Mouse (Mus musculus) kidney, adult 18-20 months (tissue): ENCODE data around the gene Cdsn.
"Not testable (repeated sequence)": the region's sequence is repeated elsewhere in the genome, so short reads cannot be mapped to it uniquely, and the experiment has no call there.

Source experiments
- DNase-seq: peaks from one replicate; pipeline ENCODE4 v3.0.0; 2021

Cdsn gene

DNA sequence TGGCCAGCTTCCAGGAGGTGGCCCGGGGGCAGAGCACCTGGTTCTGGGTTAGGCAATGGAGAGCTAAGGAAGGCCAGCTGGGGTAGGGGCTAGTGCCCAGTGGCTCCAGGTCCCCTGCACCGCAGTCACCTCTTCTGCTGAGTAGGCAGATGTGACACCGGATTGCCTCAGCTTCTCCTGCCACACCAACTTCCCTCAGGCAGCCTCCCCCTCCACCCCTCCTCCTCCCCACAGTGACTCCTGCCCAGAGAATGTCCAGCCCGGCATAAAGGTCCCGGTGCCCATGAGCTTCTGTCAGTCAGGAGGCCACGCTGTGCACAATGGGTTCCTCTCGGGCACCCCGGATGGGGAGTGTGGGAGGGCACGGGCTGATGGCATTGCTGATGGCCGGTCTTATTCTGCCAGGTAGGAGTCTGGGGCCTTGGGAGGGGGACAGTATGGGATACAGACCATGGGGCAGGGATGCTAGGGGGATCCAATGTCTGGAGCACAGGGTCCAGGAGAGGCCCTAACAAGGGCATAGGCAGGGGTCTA lies at the start of gene Cdsn:
Gene Cdsn, plus strand, starts transcription at position 248 of the 534 bp plus-strand sequence.
- no peak for DNase-seq

DNA sequence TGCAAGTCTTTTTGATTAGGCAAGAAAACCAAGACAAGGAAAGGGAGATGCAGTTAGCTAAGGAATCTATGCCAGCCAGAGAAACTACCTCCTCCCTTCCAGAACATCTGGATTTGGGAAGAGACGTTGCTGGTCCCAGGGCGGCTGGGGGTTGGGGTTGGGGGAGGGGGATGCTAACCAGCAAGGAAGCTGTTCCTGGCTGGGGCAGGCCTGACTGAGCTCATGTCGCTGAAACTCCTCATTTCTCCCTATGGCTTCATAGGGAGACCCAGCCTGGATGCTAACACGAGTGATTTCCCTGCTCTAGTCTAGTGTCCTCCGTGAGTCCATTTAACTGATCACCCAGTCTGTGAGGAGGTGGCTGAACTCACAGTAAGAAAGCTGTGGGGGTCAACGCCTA lies 49.7 kb upstream of the Cdsn start:
- DNase-seq = no peak

DNA sequence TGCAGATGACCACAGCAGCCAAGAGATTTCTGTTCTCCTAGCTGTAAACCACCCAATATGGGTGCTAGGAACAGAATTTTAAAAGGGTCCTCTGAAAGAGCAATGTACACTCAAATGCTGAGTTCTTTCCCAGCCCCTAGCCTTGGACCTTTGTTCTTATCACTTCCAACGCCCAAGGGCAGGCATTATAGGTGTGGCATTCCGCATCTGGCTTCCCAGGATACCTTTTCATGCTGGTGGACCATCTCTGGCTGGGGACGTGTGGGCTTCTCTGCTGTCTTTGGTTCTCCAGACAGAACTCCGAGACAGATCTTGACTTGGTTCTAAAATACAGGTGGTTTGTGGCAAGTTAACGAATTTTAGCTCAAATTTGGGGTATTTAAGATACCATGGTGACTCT lies 49.2 kb upstream of the Cdsn start:
- no peak for DNase-seq

DNA sequence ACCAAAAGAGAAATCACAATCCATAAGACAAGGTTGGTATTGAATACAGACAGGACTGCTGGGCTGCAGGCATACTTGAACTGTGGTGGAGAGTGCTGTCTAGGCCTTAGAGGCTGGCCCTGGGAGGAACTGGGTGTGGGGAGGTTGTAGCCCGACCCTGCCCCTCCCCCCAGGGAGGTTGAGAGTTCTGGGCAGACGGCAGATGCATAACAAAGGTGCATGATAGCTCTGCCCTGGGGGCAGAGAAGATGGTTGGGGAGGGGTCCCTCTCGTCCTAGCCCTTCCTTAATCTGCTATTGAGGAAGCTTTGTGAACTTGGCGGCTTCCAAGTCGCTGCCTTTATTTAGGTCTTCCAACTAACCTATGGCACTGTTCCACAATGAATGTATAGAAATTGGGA lies 48.1 kb upstream of the Cdsn start:
- no peak for DNase-seq

DNA sequence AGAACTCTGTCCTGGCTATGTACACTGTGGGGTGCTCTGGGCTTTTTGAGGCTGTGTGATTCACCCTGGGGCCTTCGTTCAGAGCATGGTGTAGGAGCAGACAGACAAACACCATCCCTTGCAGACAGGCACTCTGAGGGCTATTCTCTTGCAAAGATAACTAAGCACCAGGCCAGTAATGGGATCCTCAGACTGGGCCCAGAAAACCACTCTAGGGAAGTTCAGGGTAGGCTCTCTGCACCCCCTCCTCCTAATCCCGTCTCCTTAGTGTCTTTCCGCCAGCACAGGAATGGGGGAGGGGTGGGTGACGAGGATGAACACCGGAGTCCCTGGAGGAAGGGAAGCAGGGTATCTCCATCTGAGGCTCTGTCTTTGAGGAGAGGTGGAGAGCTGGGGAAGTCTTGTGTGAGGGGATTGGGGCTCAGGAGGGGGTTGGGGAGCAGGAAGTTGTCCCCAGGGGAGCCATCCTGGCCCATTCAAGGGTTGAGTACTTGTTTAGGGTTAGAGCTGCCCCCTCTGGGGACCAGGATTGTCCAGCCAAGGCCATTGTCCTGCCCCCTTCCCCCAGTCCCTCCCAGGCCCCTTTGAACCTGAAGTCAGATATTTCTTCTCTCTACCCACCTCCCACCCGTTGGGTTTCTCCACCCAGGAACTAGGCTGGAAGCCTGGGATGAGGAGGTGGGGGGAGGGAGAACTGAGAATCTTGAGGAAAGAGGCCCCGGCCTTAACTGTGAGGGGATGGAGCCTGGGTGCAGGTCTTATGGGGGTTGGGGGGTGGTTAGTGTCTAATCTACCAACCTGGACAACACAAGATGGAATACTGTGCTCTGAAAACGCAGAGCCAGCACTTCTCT lies 47.1 kb upstream of the Cdsn start:
- DNase-seq = no peak

DNA sequence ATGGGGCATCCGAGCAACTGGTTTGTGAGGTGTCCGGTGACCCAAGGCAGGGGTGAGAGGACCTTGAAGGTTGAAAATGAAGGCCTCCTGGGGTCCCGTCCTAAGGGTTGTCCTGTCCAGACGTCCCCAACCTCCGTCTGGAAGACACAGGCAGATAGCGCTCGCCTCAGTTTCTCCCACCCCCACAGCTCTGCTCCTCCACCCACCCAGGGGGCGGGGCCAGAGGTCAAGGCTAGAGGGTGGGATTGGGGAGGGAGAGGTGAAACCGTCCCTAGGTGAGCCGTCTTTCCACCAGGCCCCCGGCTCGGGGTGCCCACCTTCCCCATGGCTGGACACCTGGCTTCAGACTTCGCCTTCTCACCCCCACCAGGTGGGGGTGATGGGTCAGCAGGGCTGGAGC lies 46.2 kb upstream of the Cdsn start, which contains the start of gene Pou5f1:
Gene Pou5f1, plus strand, starts transcription at position 243 of the 400 bp plus-strand sequence.
- no peak for DNase-seq

DNA sequence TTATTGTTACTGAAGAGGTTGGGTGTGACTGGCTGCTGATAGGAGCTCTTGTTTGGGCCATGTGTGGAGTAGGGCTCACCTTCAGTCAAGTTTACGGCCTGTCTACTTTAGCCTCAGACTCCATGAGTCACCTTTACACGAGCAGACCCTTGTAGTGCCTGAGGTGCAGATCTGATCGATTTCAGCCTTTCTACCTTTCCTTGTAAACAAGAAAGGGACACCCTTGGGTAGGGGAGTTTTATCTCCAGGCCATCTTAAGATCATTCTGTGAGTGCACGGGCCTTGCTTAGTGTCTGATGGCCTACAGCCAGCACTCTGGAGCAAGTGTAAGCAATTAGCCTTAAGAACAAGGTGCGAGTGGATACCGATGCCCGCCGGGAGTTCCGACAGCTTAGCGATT lies 45.0 kb upstream of the Cdsn start:
- DNase-seq = no peak

DNA sequence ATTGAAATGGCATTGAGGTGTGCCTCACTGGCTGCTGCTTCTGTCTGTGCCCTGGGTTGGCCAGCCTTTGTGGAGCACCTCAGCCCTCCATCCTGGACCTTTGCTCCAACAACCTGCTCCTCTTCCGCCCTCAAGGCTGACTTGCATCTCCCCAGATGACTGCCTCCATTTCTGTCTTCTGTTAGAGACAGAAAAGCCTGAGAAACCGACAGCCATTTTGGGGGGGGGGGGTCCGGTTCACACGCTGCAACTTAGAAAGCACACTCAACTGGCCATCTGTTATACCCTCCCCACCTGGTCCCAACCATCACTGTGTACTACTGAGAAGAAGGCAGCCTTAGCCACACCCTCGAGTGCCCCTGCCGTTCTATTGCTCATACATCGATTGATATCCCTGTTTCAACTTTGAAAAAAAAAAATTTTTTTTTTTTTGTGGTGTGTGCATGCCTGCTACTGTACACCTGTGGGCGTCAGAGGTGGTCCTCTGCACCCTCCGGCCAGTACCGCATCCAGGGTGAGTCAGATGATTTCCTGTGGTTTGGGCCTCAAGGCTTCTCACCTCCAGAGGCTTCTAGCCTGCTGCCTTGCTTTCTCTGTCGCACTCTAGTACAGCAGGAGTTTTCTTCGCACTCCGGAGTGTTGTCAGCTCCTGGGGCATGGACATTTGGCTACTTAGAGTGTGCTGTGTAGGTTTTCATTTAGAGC lies 44.2 kb upstream of the Cdsn start:
- DNase-seq = no peak

DNA sequence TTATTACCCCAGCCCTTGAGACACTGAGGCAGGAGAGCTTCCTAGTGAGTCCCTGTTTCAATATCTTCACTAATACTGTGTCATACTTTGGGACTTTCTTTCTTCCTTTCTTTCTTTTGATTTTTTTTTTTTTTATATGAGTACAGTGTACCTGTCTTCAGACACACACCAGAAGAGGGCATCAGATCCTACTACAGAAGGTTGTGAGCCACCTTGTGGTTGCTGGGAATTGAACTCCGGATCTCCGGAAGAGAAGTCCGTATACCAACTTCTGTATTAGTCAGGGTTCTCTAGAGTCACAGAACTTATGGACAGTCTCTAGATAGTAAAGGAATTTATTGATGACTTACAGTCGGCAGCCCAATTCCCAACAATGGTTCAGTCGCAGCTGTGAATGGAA lies 43.6 kb upstream of the Cdsn start:
- not testable (repeated sequence) for DNase-seq

DNA sequence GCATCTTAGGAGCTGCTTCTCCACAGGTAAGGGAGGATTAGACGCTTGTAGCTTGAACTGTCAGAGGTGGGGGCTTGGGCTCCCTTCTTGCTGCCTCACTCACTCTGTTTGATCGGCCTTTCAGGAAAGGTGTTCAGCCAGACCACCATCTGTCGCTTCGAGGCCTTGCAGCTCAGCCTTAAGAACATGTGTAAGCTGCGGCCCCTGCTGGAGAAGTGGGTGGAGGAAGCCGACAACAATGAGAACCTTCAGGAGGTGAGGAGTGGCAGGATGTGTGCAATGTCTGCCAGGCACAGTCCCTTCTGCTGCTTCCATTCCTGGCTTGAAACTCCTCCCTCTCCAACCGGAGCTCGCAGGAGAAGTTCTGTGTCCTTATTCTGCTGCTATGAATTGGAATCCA lies 42.6 kb upstream of the Cdsn start:
- DNase-seq = no peak

DNA sequence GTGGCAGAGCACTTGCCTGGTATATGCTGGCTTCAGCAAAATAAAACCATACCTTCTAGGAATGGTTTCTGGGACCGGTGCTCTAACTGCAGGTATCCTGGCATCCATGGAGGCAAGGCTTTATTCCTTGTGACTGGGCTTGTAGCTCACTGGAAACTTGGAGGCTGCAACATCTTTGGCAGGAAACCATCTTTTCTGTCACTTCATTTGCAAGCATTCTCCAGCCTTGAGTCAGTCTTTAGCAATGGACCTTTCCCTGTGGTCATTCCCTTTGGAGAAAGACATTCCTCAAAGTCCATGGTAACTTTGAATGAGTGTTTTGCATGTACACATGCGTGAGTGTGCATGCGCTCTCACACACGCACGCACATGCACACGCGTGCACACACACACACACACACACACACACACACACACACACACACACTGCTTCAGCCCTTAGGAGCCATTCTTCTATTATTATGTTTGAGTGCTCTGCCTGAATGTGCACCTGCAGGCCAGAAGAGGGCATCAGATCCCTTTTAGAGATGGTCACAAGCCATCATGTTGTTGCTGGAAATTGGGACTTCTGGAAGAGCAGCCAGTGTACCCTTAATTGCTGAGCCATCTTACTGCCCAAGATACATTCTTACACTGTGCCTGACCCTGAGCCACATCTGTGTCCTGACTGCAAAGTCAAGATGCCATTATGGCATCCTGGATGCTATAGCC lies 38.9 kb upstream of the Cdsn start:
- DNase-seq = no peak

DNA sequence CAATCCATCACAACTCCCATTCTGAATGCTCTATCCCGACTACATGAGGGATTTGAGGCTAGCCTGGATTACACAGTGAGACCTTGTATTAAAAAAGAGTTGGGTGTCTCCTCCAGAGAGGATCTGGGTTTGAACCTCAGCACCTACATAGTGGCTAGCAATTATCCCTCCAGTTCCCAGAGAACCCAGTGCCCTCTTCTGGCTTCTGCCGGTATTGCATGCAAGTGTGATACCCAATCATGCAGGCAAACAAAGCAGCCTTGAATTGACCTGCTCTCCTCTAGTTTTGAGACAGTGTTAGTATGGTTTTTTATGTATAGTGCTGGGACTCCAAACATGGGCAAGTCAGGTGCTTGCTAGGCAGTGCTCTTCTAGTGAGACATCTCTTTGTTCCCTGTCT lies 38.0 kb upstream of the Cdsn start:
- DNase-seq = peak; percentile 83

DNA sequence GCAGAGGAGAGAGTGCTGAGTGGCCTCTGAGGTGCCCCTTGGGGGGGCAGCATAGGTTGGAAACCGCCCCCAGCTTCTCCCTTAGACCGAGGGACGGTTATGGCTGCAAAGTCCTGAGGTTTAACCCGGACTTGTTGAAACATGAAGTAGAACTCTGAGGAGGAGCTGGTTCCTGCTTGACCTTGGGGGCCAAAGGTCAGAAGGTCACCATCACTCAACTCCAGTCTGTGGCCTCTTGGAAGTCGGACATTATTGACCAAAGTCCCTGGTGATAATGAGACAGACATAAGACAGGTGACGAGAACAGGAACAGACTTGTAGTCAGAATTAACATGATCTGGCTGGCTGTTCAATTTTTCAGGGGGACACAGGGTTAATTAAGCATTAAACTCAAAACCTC lies 37.2 kb upstream of the Cdsn start:
- no peak for DNase-seq

DNA sequence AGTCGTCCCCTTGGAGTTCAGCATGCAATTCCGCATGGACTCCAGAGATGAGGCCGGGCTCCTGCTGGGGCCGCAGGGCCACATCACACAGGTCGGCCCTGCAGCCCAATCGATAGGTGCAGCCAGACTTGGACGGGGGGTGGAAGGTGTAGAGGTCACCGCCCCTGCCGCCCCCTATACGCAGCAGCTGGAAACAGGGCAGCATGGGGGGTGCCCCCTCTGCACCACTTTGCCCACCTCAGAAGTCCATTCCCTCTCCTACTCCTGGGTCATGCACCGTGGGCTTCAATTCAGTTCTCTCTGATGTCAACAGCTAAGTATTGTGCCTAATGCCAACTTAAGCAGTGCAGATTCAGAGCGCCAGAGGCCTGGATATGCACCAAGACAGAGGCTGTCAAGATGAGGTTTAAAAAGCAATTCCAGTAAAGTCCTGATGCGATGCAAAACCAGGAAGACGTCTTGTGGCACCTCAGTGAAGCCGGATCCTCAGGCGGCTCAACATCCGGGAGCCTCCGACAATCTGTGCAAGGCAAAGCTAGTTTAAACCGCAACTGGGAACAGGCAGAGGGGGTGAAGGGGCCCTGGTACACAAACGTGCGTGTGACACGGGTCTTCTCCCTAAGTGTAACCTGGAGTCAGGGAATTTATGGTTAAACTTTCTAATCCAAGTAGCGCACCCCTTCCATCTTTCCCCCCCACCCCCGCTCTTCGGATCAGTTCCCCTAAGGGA lies 35.9 kb upstream of the Cdsn start:
- DNase-seq = no peak

DNA sequence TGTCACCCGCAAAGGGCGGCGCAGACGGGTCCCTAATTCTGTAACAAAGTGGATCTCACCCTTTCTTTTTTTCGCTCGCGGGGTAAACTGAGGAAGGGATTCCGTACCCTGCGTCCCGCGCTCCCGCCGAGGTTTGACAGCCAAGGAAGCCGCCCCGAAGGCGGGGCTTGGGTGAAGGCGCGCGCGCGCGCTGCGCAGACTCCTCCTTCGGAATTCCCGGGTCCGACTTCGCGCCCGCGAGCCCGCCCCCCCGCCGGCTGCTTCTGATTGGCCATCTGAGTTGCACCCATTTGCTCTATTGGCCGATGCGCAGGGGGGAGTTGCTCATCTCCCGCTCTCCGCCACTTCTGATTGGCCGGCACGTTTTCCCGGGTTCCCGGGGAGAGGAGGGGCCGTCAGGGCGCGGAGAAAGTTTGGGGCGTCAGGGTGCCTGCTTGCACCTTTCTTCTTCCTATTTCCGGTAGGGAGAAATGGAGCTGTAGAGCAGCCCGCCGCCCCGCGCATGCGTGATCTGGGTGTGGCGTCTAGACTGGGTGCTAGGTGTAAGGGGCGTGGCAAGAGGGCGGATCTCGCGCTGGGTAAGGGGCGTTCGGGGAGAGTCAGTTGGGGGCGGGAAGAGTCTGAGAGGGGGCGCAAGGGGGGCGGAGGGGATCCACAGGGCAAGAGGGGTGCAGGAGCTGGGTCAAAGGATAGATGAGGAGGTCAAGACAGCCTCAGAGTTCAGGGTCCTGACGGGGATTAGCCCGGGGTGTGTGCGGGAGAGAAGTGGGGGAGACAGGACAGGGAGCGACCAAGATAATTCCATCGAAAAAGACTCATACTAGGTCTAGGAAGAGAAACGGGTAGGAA lies 35.1 kb upstream of the Cdsn start, which contains the start of the genes Tcf19 and Cchcr1:
Gene Tcf19, minus strand, starts transcription at position 173 of the 849 bp plus-strand sequence.
Gene Cchcr1, plus strand, starts transcription at position 449 of the 849 bp plus-strand sequence.
- peak; percentile 95 for DNase-seq

DNA sequence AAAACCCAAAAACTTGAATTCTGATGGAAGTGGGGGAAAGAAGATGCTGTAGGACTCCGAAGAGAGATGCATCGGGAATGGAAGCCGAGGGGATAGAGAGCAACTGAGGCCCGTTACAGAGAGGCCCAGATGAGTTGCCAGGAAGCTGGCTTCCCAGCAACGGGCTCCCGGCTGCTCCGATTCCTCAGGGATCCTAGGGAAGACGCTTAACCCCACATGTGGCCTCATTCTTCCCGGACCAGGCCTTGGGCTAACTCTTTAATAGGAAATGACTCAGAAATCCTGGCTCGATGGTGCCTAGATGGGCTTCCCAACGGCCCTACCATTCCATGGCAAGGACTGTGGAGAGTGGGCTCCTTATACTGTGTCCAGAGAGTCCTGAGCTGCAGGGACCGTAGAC lies 34.4 kb upstream of the Cdsn start:
- DNase-seq = no peak

DNA sequence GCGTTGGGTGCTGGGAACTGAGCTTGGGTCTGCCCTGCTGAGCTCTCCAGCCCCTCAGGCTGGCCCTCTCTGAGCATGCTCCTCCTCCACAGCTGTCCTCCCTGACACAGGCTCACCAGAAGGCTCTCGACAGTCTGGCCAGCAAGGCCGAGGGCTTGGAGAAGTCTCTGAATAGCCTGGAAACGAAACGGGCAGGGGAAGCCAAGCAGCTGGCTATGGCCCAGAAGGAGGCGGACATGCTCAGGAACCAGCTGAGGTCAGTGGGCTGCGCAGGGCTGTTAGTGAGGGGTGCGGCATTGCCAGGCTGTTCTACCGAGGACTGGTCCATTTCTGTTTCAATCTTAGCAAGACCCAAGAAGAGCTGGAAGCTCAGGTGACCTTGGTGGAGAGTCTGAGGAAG lies 27.6 kb upstream of the Cdsn start:
- no peak for DNase-seq

DNA sequence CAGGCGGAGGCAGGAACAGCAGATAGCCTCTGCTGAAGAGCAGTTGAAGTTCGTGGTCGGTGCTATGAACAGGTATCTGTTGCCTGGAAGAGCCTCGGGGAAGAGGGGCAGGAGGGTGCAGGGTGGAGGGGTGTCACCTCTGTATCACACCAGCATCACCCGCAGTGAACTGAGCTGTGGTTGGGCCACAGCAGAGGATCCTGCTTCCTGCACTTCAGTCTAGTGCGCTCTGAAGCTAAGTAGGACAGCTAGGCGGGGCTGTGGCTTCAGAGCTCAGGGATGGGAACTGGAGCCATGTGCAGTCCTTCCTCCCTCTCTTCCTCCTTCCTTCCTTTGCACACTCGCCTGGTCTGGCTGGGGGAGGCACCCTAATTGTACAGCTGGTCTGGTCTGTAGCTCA lies 25.3 kb upstream of the Cdsn start:
- no peak for DNase-seq

DNA sequence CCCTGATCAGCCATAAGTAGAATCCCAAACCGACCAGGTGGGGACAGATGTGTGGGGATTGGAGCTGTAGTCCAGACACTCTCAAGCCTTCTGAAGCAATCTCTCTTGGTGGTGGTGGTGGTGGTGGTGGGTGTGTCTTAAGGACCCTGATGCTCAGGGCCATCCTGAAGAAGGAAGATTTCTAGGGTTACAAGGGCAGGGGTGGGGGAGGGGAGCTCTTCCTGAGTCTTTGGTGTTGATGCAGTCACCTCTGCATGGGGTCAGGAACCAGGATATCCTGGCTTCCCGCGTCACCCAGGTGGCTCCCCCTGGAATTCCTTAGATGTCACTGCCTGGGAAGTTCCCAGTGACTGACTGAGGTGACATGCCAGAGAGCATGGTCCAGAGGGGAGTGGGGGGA lies 19.6 kb upstream of the Cdsn start:
- DNase-seq = no peak

DNA sequence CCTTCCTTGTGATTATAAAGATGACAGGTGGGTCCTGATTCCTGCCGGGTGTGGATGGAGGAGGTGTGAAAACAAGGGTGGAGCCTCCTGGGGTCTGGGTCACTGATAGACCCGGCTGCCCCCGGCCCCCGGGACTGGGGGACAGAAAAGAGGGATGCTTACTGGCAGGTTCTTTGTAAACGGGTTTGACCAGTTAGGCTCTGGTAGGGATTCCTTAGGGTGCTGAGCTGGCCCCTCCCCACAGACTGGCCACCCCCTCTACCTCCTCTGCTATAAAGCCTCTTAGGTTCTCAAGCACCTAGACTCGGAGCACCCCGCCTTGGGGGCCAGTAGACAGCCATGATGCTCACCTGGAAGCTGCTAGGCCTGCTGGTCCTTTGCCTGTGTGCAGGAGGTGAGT lies 19.0 kb upstream of the Cdsn start, which contains the start of gene Psors1c2:
Gene Psors1c2, plus strand, starts transcription at position 301 of the 400 bp plus-strand sequence.
- DNase-seq = no peak

DNA sequence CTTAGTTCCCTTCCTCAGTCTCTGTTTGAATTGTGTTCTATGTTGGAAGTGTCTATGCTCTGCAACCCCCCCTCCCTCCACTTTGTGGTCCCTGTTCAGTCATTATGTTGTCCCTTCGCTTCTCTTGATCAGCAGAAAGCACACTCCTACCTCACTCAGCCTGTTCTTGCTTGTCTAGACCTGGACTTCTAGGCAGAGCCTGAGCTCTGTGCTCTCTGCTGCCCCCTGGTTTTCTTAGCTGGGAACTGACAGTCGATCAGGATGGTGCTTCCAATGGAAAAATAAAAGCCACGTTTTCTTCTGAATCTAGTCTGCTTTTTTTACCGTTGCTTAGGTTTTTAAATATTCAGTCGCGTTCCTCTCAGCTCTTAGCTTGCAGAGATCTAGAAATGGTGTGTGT lies 17.6 kb upstream of the Cdsn start:
- DNase-seq = peak; percentile 81
